Comparison of ENCODE assay signal across 8 mouse cellular contexts in genomic region chr2:165486881-165487535, GRCm38 (mm10). TPM values are rescaled to one million over a fixed set of nuclear protein-coding genes. Genes with fewer than 3 reads are reported as not detected.
DNase-seq lines count a peak whose midpoint lies in the region; ATAC-seq and TF ChIP-seq lines count a peak whose summit lies in the region.

No protein-coding gene starts in this region.

- H3K9me3 ChIP-seq in intestine, postnatal 0 days (ENCODE audit: control insufficient read depth) = no peaks in the 10 kb centered on the region
- H3K9me3 ChIP-seq in limb, embryonic 13.5 days = no peaks in the 10 kb centered on the region
- H3K9me3 ChIP-seq in midbrain, postnatal 0 days (ENCODE audit: low read length) = no peaks in the 10 kb centered on the region

- 20% methylated on average over 8 of the region's 8 CpGs for whole genome bisulfite sequencing in intestine, postnatal 0 days
- 30% methylated on average over 8 of the region's 8 CpGs for WGBS in limb, embryonic 13.5 days
- WGBS in midbrain, postnatal 0 days = 22% methylated on average over 8 of the region's 8 CpGs

- no peak overlapping the region for H3K4me3 ChIP-seq in intestine, postnatal 0 days (ENCODE audit: low read depth, low read length)
- H3K4me3 ChIP-seq in limb, embryonic 13.5 days = no peak overlapping the region
- H3K4me3 ChIP-seq in midbrain, postnatal 0 days (ENCODE audit: low read depth, low read length) = no peak overlapping the region

- no peaks in the 10 kb centered on the region for H3K4me1 ChIP-seq in intestine, postnatal 0 days (replicated peaks; ENCODE audit: control insufficient read depth, insufficient read depth, low read length)
- peaks cover 12% of the 10 kb centered on the region for H3K4me1 ChIP-seq in limb, embryonic 13.5 days
- H3K4me1 ChIP-seq in midbrain, postnatal 0 days (ENCODE audit: insufficient read depth, low read length) = no peaks in the 10 kb centered on the region

- 0 out of 2 replicates have a peak, but pooled peaks have one; percentile 48 for ATAC-seq in intestine, postnatal 0 days
- peak; percentile 60; the same call in 1 of the 2 replicates for ATAC-seq in limb, embryonic 13.5 days (ENCODE audit: low FRiP score, low read depth)
- ATAC-seq in midbrain, postnatal 0 days (ENCODE audit: low FRiP score) = peak; percentile 52; the same call in 1 of the 2 replicates

- peaks cover 12% of the 10 kb centered on the region for H3K36me3 ChIP-seq in intestine, postnatal 0 days (ENCODE audit: control insufficient read depth, insufficient read depth)
- peaks cover 32% of the 10 kb centered on the region for H3K36me3 ChIP-seq in limb, embryonic 13.5 days
- peaks cover 18% of the 10 kb centered on the region for H3K36me3 ChIP-seq in midbrain, postnatal 0 days (ENCODE audit: insufficient read depth, low read length)

- H3K27me3 ChIP-seq in intestine, postnatal 0 days (replicated peaks; ENCODE audit: control insufficient read depth, insufficient read depth, low read length) = no peaks in the 10 kb centered on the region
- H3K27me3 ChIP-seq in limb, embryonic 13.5 days = no peaks in the 10 kb centered on the region
- H3K27me3 ChIP-seq in midbrain, postnatal 0 days (ENCODE audit: insufficient read depth, low read length) = no peaks in the 10 kb centered on the region

- H3K4me2 ChIP-seq in intestine, postnatal 0 days (replicated peaks; ENCODE audit: low read depth) = no peak overlapping the region
- no peak overlapping the region; the same call in 1 of the 2 replicates for H3K4me2 ChIP-seq in limb, embryonic 13.5 days (replicated peaks)
- H3K4me2 ChIP-seq in midbrain, postnatal 0 days (ENCODE audit: low read depth, low read length, poor library complexity, severe bottlenecking) = no peak overlapping the region

- H3K9ac ChIP-seq in intestine, postnatal 0 days (ENCODE audit: low read depth, low read length) = no peak overlapping the region
- no peak overlapping the region for H3K9ac ChIP-seq in limb, embryonic 13.5 days
- no peak overlapping the region for H3K9ac ChIP-seq in midbrain, postnatal 0 days (replicated peaks; ENCODE audit: low read length, poor library complexity, severe bottlenecking)

- TF ChIP-seq CTCF in intestine, postnatal 0 days (IDR thresholded peaks at IDR 0.05; ENCODE audit: low read depth) = peak; percentile 94
- peak; percentile 97 for TF ChIP-seq CTCF in midbrain, postnatal 0 days (IDR thresholded peaks at IDR 0.05)

- peak; percentile 20 to 48 for DNase-seq in spleen, adult 18-20 months
- DNase-seq in spleen, adult 12 weeks (ENCODE audit: low spot score) = no peak
- DNase-seq in cerebellum, adult 9-10 months = peak; percentile 61
- peak; percentile 46 to 60 for DNase-seq in frontal cortex, postnatal 14 days (ENCODE audit: low spot score in 2 of 2)
- DNase-seq in midbrain, postnatal 0 days (ENCODE audit: low spot score) = peak; percentile 77
- DNase-seq in testis, postnatal 10 days (ENCODE audit: low spot score) = peak; percentile 72

- no peak overlapping the region for H3K27ac ChIP-seq in intestine, postnatal 0 days (ENCODE audit: low read depth, low read length)
- no peak overlapping the region for H3K27ac ChIP-seq in limb, embryonic 13.5 days
- no peak overlapping the region for H3K27ac ChIP-seq in midbrain, postnatal 0 days (ENCODE audit: low read depth, low read length)

RNA-seq across cellular contexts. Expression of gene Trp53rka, which starts 6.1 kb away (rescaled TPM):
- polyA plus RNA-seq in intestine, postnatal 0 days (2015; fragmentation: Nextera tagmentation; extraction: Ambion mirVana) = 10.8 and 10.9 TPM in 2 replicates
- 44.8 and 45.0 TPM in 2 replicates for polyA plus RNA-seq in limb, embryonic 13.5 days (2015; fragmentation: Nextera tagmentation; extraction: Ambion mirVana)
- total RNA-seq in midbrain, postnatal 0 days (2014; rRNA removed) = 37.1 and 54.9 TPM in 2 replicates
- 37.0 and 40.3 TPM in 2 replicates for polyA plus RNA-seq in midbrain, postnatal 0 days (2015; fragmentation: Nextera tagmentation; extraction: Ambion mirVana)

RNA-seq across cellular contexts. Expression of gene Slc13a3, which starts 14.0 kb away (rescaled TPM):
- 0.10 TPM in 1 of 2 replicates, not detected in the other for polyA plus RNA-seq in intestine, postnatal 0 days (2015; fragmentation: Nextera tagmentation; extraction: Ambion mirVana)
- 0.13 and 0.15 TPM in 2 replicates for polyA plus RNA-seq in limb, embryonic 13.5 days (2015; fragmentation: Nextera tagmentation; extraction: Ambion mirVana)
- total RNA-seq in midbrain, postnatal 0 days (2014; rRNA removed) = 25.5 and 32.1 TPM in 2 replicates
- 17.4 and 20.3 TPM in 2 replicates for polyA plus RNA-seq in midbrain, postnatal 0 days (2015; fragmentation: Nextera tagmentation; extraction: Ambion mirVana)

RNA-seq across cellular contexts. Expression of gene Slc2a10, which starts 16.6 kb away (rescaled TPM):
- 1.6 and 2.1 TPM in 2 replicates for polyA plus RNA-seq in intestine, postnatal 0 days (2015; fragmentation: Nextera tagmentation; extraction: Ambion mirVana)
- 11.0 and 12.6 TPM in 2 replicates for polyA plus RNA-seq in limb, embryonic 13.5 days (2015; fragmentation: Nextera tagmentation; extraction: Ambion mirVana)
- total RNA-seq in midbrain, postnatal 0 days (2014; rRNA removed) = 1.8 and 1.9 TPM in 2 replicates
- polyA plus RNA-seq in midbrain, postnatal 0 days (2015; fragmentation: Nextera tagmentation; extraction: Ambion mirVana) = 2.5 and 2.6 TPM in 2 replicates

Comparison
In these comparisons a context has a peak if more than half of its experiments do, and no peak if none do; other contexts are left out.
1. RNA of gene Slc13a3, which starts 14.0 kb away (polyA plus RNA-seq): 17.4 to 20.3 TPM in midbrain, postnatal 0 days; 0.13 to 0.15 TPM in limb, embryonic 13.5 days and 0.10 TPM in intestine, postnatal 0 days; every median in the first group is over 10 times any median in the second.
2. Peak in every context shown above with its lines, with median percentiles within 50 percentile points of each other: ATAC-seq.